Mouse (Mus musculus) midbrain, embryonic 15.5 days (tissue): ENCODE results near the gene Fgfr2. TPM values are rescaled to one million over a fixed set of nuclear protein-coding genes. Genes with fewer than 3 reads are reported as not detected.

Experiments
- ATAC-seq: fragments of 200-750 bp; cut with Nextera tagmentation; replicated peaks from 2 replicates; pipeline ENCODE4 v1.8.0; 2017; ENCODE audit warnings: moderate TSS enrichment
- H3K27ac ChIP-seq: fragments of 300-500 bp; sonication (generic); 2 replicates; pipeline ENCODE4 v1.5.1; 2015; ENCODE audit warnings: mild to moderate bottlenecking, inconsistent platforms
- H3K27me3 ChIP-seq: fragments of 300-500 bp; sonication (generic); replicated peaks from 2 replicates; pipeline ENCODE4 v1.6.1; 2015; ENCODE audit warnings: inconsistent platforms
- H3K36me3 ChIP-seq: fragments of 300-500 bp; sonication (generic); replicated peaks from 2 replicates; pipeline ENCODE4 v1.6.1; 2015; ENCODE audit warnings: inconsistent platforms
- H3K4me1 ChIP-seq: fragments of 300-500 bp; sonication (generic); 2 replicates; pipeline ENCODE4 v1.6.1; 2015; ENCODE audit warnings: inconsistent platforms
- H3K4me2 ChIP-seq: fragments of 300-500 bp; sonication (generic); 2 replicates; pipeline ENCODE4 v1.6.1; 2015; ENCODE audit warnings: inconsistent platforms, mild to moderate bottlenecking, moderate library complexity
- H3K4me3 ChIP-seq: fragments of 300-500 bp; sonication (generic); 2 replicates; pipeline ENCODE4 v1.5.1; 2015; ENCODE audit warnings: mild to moderate bottlenecking, inconsistent platforms
- H3K9ac ChIP-seq: fragments of 300-500 bp; sonication (generic); 2 replicates; pipeline ENCODE4 v1.6.1; 2015; ENCODE audit warnings: mild to moderate bottlenecking, inconsistent platforms
- H3K9me3 ChIP-seq: fragments of 300-500 bp; sonication (generic); 2 replicates; pipeline ENCODE4 v1.6.1; 2016; ENCODE audit warnings: inconsistent platforms
- WGBS: fragments of 180-500 bp; shearing (Covaris S2); methylation state at CpG from one replicate; pipeline ENCODE4 v1.1.7; 2015; ENCODE audit warnings: mixed read lengths; 5-methylcytosine and 5-hydroxymethylcytosine counted together
- polyA plus RNA-seq: library from polyadenylated mRNA; unstranded; fragments of >200 nt; fragmentation: Nextera tagmentation; extraction: Ambion mirVana; gene quantifications from 2 replicates; pipeline ENCODE4 v1.2.1, GENCODE M21; 2015

Fgfr2 gene
- polyA plus RNA-seq, 1 experiment from 2014 or later: 23.3 TPM

- WGBS: 77% methylated on average over 3 of the region's 3 CpGs
- H3K27me3 ChIP-seq: no peaks in the 10 kb centered on the region
- no peaks in the 10 kb centered on the region for H3K36me3 ChIP-seq
- H3K4me1 ChIP-seq: no peaks in the 10 kb centered on the region
- no peaks in the 10 kb centered on the region for H3K9me3 ChIP-seq
- no peak overlapping the region for H3K4me2 ChIP-seq
- H3K9ac ChIP-seq: no peak overlapping the region
- ATAC-seq: no peak
- no peak overlapping the region for H3K27ac ChIP-seq
- H3K4me3 ChIP-seq: no peak overlapping the region
Observed at GRCm38 (mm10) chr7:132627448-132627847, 495.7 kb downstream of the Fgfr2 start.

GRCm38 (mm10) chr7:132626174-132626573 lies 497.0 kb downstream of the Fgfr2 start:
- Histone ChIP-seq H3K27me3 (no peaks in the 10 kb centered on the region), H3K4me1 (no peaks in the 10 kb centered on the region), H3K4me2 (no peak overlapping the region), H3K4me3 (no peak overlapping the region), H3K27ac (no peak overlapping the region), H3K36me3 (no peaks in the 10 kb centered on the region), H3K9me3 (no peaks in the 10 kb centered on the region), H3K9ac (no peak overlapping the region)
- WGBS: 44% methylated on average over 4 of the region's 4 CpGs
- ATAC-seq: no peak

- 77% methylated on average over 10 of the region's 10 CpGs for WGBS
- Histone ChIP-seq H3K27me3 (no peaks in the 10 kb centered on the region), H3K4me1 (no peaks in the 10 kb centered on the region), H3K36me3 (no peaks in the 10 kb centered on the region), H3K27ac (no peak overlapping the region), H3K9ac (no peak overlapping the region), H3K4me3 (no peak overlapping the region), H3K9me3 (no peaks in the 10 kb centered on the region), H3K4me2 (no peak overlapping the region)
- ATAC-seq: no peak
Observed at GRCm38 (mm10) chr7:132624161-132624560, 499.0 kb downstream of the Fgfr2 start.

GRCm38 (mm10) chr7:132619975-132620918 lies 502.9 kb downstream of the Fgfr2 start:
- H3K36me3 ChIP-seq: no peaks in the 10 kb centered on the region
- H3K4me1 ChIP-seq: no peaks in the 10 kb centered on the region
- H3K4me2 ChIP-seq: no peak overlapping the region
- H3K4me3 ChIP-seq: no peak overlapping the region
- H3K27ac ChIP-seq: no peak overlapping the region
- H3K27me3 ChIP-seq: no peaks in the 10 kb centered on the region; the same call in 1 of the 2 replicates
- WGBS: 87% methylated on average over 15 of the region's 15 CpGs
- ATAC-seq: no peak
- H3K9me3 ChIP-seq: no peaks in the 10 kb centered on the region
- H3K9ac ChIP-seq: no peak overlapping the region

GRCm38 (mm10) chr7:132619549-132619948 lies 503.6 kb downstream of the Fgfr2 start:
- 84% methylated on average over 8 of the region's 8 CpGs for WGBS
- H3K9me3 ChIP-seq: no peaks in the 10 kb centered on the region
- H3K4me2 ChIP-seq: no peak overlapping the region
- H3K4me1 ChIP-seq: no peaks in the 10 kb centered on the region
- ATAC-seq: no peak
- no peak overlapping the region for H3K27ac ChIP-seq
- H3K4me3 ChIP-seq: no peak overlapping the region
- H3K9ac ChIP-seq: no peak overlapping the region
- no peaks in the 10 kb centered on the region for H3K36me3 ChIP-seq
- no peaks in the 10 kb centered on the region; the same call in 1 of the 2 replicates for H3K27me3 ChIP-seq

GRCm38 (mm10) chr7:132617021-132617564 lies 506.1 kb downstream of the Fgfr2 start:
- no peak for ATAC-seq
- H3K4me3 ChIP-seq: no peak overlapping the region
- H3K9me3 ChIP-seq: no peaks in the 10 kb centered on the region
- no peaks in the 10 kb centered on the region for H3K36me3 ChIP-seq
- no peaks in the 10 kb centered on the region; the same call in 1 of the 2 replicates for H3K27me3 ChIP-seq
- no peak overlapping the region for H3K4me2 ChIP-seq
- no peak overlapping the region for H3K9ac ChIP-seq
- H3K27ac ChIP-seq: no peak overlapping the region
- 88% methylated on average over 5 of the region's 5 CpGs for WGBS
- H3K4me1 ChIP-seq: no peaks in the 10 kb centered on the region

- Histone ChIP-seq H3K4me1 (no peaks in the 10 kb centered on the region), H3K27ac (no peak overlapping the region), H3K36me3 (no peaks in the 10 kb centered on the region), H3K9me3 (no peaks in the 10 kb centered on the region), H3K27me3 (no peaks in the 10 kb centered on the region; the same call in 1 of the 2 replicates), H3K4me2 (no peak overlapping the region), H3K9ac (no peak overlapping the region), H3K4me3 (no peak overlapping the region)
- no peak for ATAC-seq
- 22% methylated on average over 6 of the region's 6 CpGs for WGBS
Observed at GRCm38 (mm10) chr7:132616391-132616790, 506.8 kb downstream of the Fgfr2 start.

- H3K4me1 ChIP-seq: peaks cover 5% of the 10 kb centered on the region; the same call in 1 of the 2 replicates
- no peaks in the 10 kb centered on the region for H3K36me3 ChIP-seq
- H3K27ac ChIP-seq: no peak overlapping the region
- H3K9me3 ChIP-seq: no peaks in the 10 kb centered on the region
- no peaks in the 10 kb centered on the region; the same call in 1 of the 2 replicates for H3K27me3 ChIP-seq
- 22% methylated on average over 3 of the region's 3 CpGs for WGBS
- no peak overlapping the region for H3K4me3 ChIP-seq
- H3K4me2 ChIP-seq: no peak overlapping the region
- no peak for ATAC-seq
- H3K9ac ChIP-seq: no peak overlapping the region
Observed at GRCm38 (mm10) chr7:132615346-132615745, 507.8 kb downstream of the Fgfr2 start.

GRCm38 (mm10) chr7:132611530-132611929 lies 511.6 kb downstream of the Fgfr2 start:
- H3K27me3 ChIP-seq: peaks cover 7% of the 10 kb centered on the region; the same call in 1 of the 2 replicates
- no peak for ATAC-seq
- no peak overlapping the region for H3K4me3 ChIP-seq
- H3K9me3 ChIP-seq: no peaks in the 10 kb centered on the region
- no peak overlapping the region for H3K4me2 ChIP-seq
- no peak overlapping the region for H3K9ac ChIP-seq
- peaks cover 5% of the 10 kb centered on the region; the same call in 1 of the 2 replicates for H3K4me1 ChIP-seq
- H3K36me3 ChIP-seq: no peaks in the 10 kb centered on the region
- whole genome bisulfite sequencing: 94% methylated on average over 8 of the region's 8 CpGs
- H3K27ac ChIP-seq: no peak overlapping the region

GRCm38 (mm10) chr7:132610468-132611318 lies 512.5 kb downstream of the Fgfr2 start, which contains the start of gene Lhpp:
Gene Lhpp (plus strand): TSS chr7:132610638.
- Histone ChIP-seq H3K9me3 (no peaks in the 10 kb centered on the region), H3K27me3 (peaks cover 7% of the 10 kb centered on the region; the same call in 1 of the 2 replicates), H3K4me2 (peak within 1 kb of the TSS; percentile 67), H3K4me3 (peak within 1 kb of the TSS; percentile 60), H3K36me3 (no peaks in the 10 kb centered on the region), H3K9ac (peak within 1 kb of the TSS; percentile 62), H3K27ac (peak within 1 kb of the TSS; percentile 58; the same call in 1 of the 2 replicates), H3K4me1 (peaks cover 5% of the 10 kb centered on the region; the same call in 1 of the 2 replicates)
- ATAC-seq: peak; percentile 92
- WGBS: 8% methylated on average over 44 of the region's 44 CpGs

- peaks cover 9% of the 10 kb centered on the region; the same call in 1 of the 2 replicates for H3K27me3 ChIP-seq
- no peak overlapping the region for H3K27ac ChIP-seq
- WGBS: 93% methylated on average over 4 of the region's 4 CpGs
- peaks cover 5% of the 10 kb centered on the region; the same call in 1 of the 2 replicates for H3K4me1 ChIP-seq
- no peak overlapping the region for H3K4me2 ChIP-seq
- no peaks in the 10 kb centered on the region for H3K36me3 ChIP-seq
- H3K9me3 ChIP-seq: no peaks in the 10 kb centered on the region
- ATAC-seq: no peak
- no peak overlapping the region for H3K4me3 ChIP-seq
- H3K9ac ChIP-seq: no peak overlapping the region
Observed at GRCm38 (mm10) chr7:132608316-132609020, 514.7 kb downstream of the Fgfr2 start.
